In the genomic region with DNA sequence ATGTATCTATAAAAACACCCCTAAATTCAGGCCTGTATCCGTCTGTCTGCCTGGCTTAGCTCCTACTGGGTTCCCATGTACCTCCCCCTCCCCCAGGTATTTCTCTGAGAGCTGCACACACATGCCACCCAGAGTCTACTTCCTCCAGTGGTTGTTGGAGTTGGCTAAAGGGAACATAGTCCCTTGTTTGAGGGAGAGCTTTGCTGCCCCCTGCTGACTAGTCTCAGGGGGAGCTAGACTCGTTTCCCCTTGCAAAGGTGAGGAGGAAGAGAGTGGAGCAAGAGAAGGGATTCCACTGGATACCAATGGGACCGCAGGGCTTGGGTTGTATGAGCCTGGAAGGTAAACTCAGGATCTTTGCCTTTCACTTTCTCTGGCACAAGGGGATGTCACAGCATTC, we compare ENCODE assay signal across 8 mouse cellular contexts. TPM values are rescaled to one million over a fixed set of nuclear protein-coding genes. Genes with fewer than 3 reads are reported as not detected.
DNase-seq lines count a peak whose midpoint lies in the region; ATAC-seq lines count a peak whose summit lies in the region.

No protein-coding gene starts in this region.

- H3K4me2 ChIP-seq in liver, embryonic 12.5 days = no peak overlapping the region
- no peak overlapping the region for H3K4me2 ChIP-seq in kidney, embryonic 14.5 days (replicated peaks; ENCODE audit: low read depth, low read length)
- H3K4me2 ChIP-seq in neural tube, embryonic 12.5 days (replicated peaks) = no peak overlapping the region

- H3K4me3 ChIP-seq in liver, embryonic 12.5 days = no peak overlapping the region
- H3K4me3 ChIP-seq in kidney, embryonic 14.5 days (ENCODE audit: low read length) = no peak overlapping the region
- H3K4me3 ChIP-seq in limb, embryonic 10.5 days = no peak overlapping the region
- no peak overlapping the region for H3K4me3 ChIP-seq in neural tube, embryonic 12.5 days

- no peaks in the 10 kb centered on the region for H3K9me3 ChIP-seq in liver, embryonic 12.5 days (replicated peaks)
- H3K9me3 ChIP-seq in kidney, embryonic 14.5 days (ENCODE audit: control insufficient read depth, low read length) = no peaks in the 10 kb centered on the region
- H3K9me3 ChIP-seq in limb, embryonic 10.5 days (replicated peaks) = no peaks in the 10 kb centered on the region
- H3K9me3 ChIP-seq in neural tube, embryonic 12.5 days = no peaks in the 10 kb centered on the region

- no peaks in the 10 kb centered on the region for H3K4me1 ChIP-seq in liver, embryonic 12.5 days
- H3K4me1 ChIP-seq in kidney, embryonic 14.5 days (ENCODE audit: control insufficient read depth, insufficient read depth, low read length) = 0 out of 2 replicates have a peak, but pooled peaks cover 3% of the 10 kb centered on the region
- no peaks in the 10 kb centered on the region for H3K4me1 ChIP-seq in limb, embryonic 10.5 days
- no peaks in the 10 kb centered on the region for H3K4me1 ChIP-seq in neural tube, embryonic 12.5 days

- no peak overlapping the region for H3K27ac ChIP-seq in liver, embryonic 12.5 days
- no peak overlapping the region for H3K27ac ChIP-seq in kidney, embryonic 14.5 days (ENCODE audit: low read depth, low read length)
- H3K27ac ChIP-seq in limb, embryonic 10.5 days = no peak overlapping the region
- H3K27ac ChIP-seq in neural tube, embryonic 12.5 days = no peak overlapping the region

- 10% methylated on average over 3 of the region's 3 CpGs for WGBS in liver, embryonic 12.5 days (ENCODE audit: insufficient replicate concordance)
- 19% methylated on average over 3 of the region's 3 CpGs for WGBS in kidney, embryonic 14.5 days
- WGBS in limb, embryonic 10.5 days = 20% methylated on average over 3 of the region's 3 CpGs
- WGBS in neural tube, embryonic 12.5 days = 23% methylated on average over 3 of the region's 3 CpGs

- DNase-seq in liver = peak; percentile 61
- peak; percentile 91 to 92 for DNase-seq in cerebellum, postnatal 10 days
- peak; percentile 62 to 76 for DNase-seq in frontal cortex, postnatal 14 days (ENCODE audit: low spot score in 2 of 2)
- DNase-seq in limb, embryonic 10.5 days (ENCODE audit: low spot score) = peak; percentile 70
- DNase-seq in testis, postnatal 14 days (ENCODE audit: low spot score) = peak; percentile 40

- H3K36me3 ChIP-seq in liver, embryonic 12.5 days = no peaks in the 10 kb centered on the region
- no peaks in the 10 kb centered on the region for H3K36me3 ChIP-seq in kidney, embryonic 14.5 days (ENCODE audit: control insufficient read depth, insufficient read depth, low read length)
- H3K36me3 ChIP-seq in limb, embryonic 10.5 days = no peaks in the 10 kb centered on the region
- no peaks in the 10 kb centered on the region for H3K36me3 ChIP-seq in neural tube, embryonic 12.5 days

- H3K27me3 ChIP-seq in liver, embryonic 12.5 days (replicated peaks) = 0 out of 2 replicates have a peak, but pooled peaks cover 3% of the 10 kb centered on the region
- H3K27me3 ChIP-seq in kidney, embryonic 14.5 days (ENCODE audit: control insufficient read depth, insufficient read depth, low read length) = 0 out of 2 replicates have a peak, but pooled peaks cover 4% of the 10 kb centered on the region
- peaks cover 15% of the 10 kb centered on the region for H3K27me3 ChIP-seq in limb, embryonic 10.5 days (ENCODE audit: low read depth, poor library complexity, severe bottlenecking)
- 0 out of 2 replicates have a peak, but pooled peaks cover 2% of the 10 kb centered on the region for H3K27me3 ChIP-seq in neural tube, embryonic 12.5 days (replicated peaks)

- no peak for ATAC-seq in liver, embryonic 12.5 days
- 0 out of 2 replicates have a peak, but pooled peaks have one; percentile 32 for ATAC-seq in kidney, embryonic 14.5 days (ENCODE audit: low FRiP score, low TSS enrichment)
- ATAC-seq in neural tube, embryonic 12.5 days (ENCODE audit: low FRiP score, low read depth) = 0 out of 2 replicates have a peak, but pooled peaks have one; percentile 25

- no peak overlapping the region for H3K9ac ChIP-seq in liver, embryonic 12.5 days
- H3K9ac ChIP-seq in kidney, embryonic 14.5 days (ENCODE audit: low read depth, low read length) = no peak overlapping the region
- H3K9ac ChIP-seq in neural tube, embryonic 12.5 days = no peak overlapping the region

RNA-seq across cellular contexts. Expression of a gene that starts 40.1 kb away (rescaled TPM):
- polyA plus RNA-seq in liver, embryonic 12.5 days (2016; fragmentation: Nextera tagmentation; extraction: Ambion mirVana) = 0.32 TPM in 1 of 2 replicates, not detected in the other
- not detected in 2 replicates for polyA plus RNA-seq in kidney, embryonic 14.5 days (2014; fragmentation: Nextera tagmentation; extraction: Ambion mirVana)
- polyA plus RNA-seq in limb, embryonic 10.5 days (2016; fragmentation: Nextera tagmentation; extraction: Ambion mirVana) = 0.13 and 0.35 TPM in 2 replicates
- 10.0 and 18.2 TPM in 2 replicates for polyA plus RNA-seq in neural tube, embryonic 12.5 days (2016; fragmentation: Nextera tagmentation; extraction: Ambion mirVana)

Comparison
In these comparisons a context has a peak if more than half of its experiments do, and no peak if none do; other contexts are left out.
1. DNase-seq: peak in every context shown above with its lines; median percentile 92 in cerebellum, postnatal 10 days; 70 in limb, embryonic 10.5 days; 69 in frontal cortex, postnatal 14 days; 61 in liver; 40 in testis, postnatal 14 days.